Mouse (Mus musculus) intestine, postnatal 0 days (tissue): ENCODE measurements around the gene Ephb6. TPM values are rescaled to one million over a fixed set of nuclear protein-coding genes. Genes with fewer than 3 reads are reported as not detected.

Experiments
- ATAC-seq: fragments of 200-750 bp; cut with Nextera tagmentation; 2 replicates; pipeline ENCODE4 v1.8.0; 2017; ENCODE audit warnings: mild to moderate bottlenecking, moderate TSS enrichment, moderate library complexity
- H3K27ac ChIP-seq: fragments of 300-500 bp; sonication (generic); 2 replicates; pipeline ENCODE4 v1.5.1; 2014; ENCODE audit warnings: mild to moderate bottlenecking, low read depth, low read length, moderate library complexity
- H3K27me3 ChIP-seq: fragments of 300-500 bp; sonication (generic); replicated peaks from 2 replicates; pipeline ENCODE4 v1.6.1; 2014; ENCODE audit warnings: low read length, mixed read lengths; ENCODE audit not compliant: control insufficient read depth, insufficient read depth
- H3K36me3 ChIP-seq: fragments of 300-500 bp; sonication (generic); 2 replicates; pipeline ENCODE4 v1.6.1; 2014; ENCODE audit warnings: mild to moderate bottlenecking, moderate library complexity; ENCODE audit not compliant: control insufficient read depth, insufficient read depth
- H3K4me1 ChIP-seq: fragments of 300-500 bp; sonication (generic); replicated peaks from 2 replicates; pipeline ENCODE4 v1.6.1; 2014; ENCODE audit warnings: antibody characterized with exemption, low read length, mixed read lengths; ENCODE audit not compliant: control insufficient read depth, insufficient read depth
- H3K4me2 ChIP-seq: fragments of 300-500 bp; sonication (generic); replicated peaks from 2 replicates; pipeline ENCODE4 v1.6.1; 2014; ENCODE audit warnings: low read depth, mild to moderate bottlenecking, moderate library complexity
- H3K4me3 ChIP-seq: fragments of 300-500 bp; sonication (generic); 2 replicates; pipeline ENCODE4 v1.5.1; 2014; ENCODE audit warnings: low read depth, low read length
- H3K9ac ChIP-seq: fragments of 300-500 bp; sonication (generic); 2 replicates; pipeline ENCODE4 v1.6.1; 2014; ENCODE audit warnings: mild to moderate bottlenecking, low read depth, low read length
- H3K9me3 ChIP-seq: fragments of 300-500 bp; sonication (generic); 2 replicates; pipeline ENCODE4 v1.6.1; 2016; ENCODE audit warnings: mixed run types; ENCODE audit not compliant: control insufficient read depth
- CTCF ChIP-seq: sonication (generic); IDR thresholded peaks from 2 replicates; pipeline ENCODE4 v1.5.1; 2016; ENCODE audit warnings: low read depth, mild to moderate bottlenecking, control low read depth, antibody characterized with exemption, moderate library complexity
- WGBS: fragments of 180-500 bp; shearing (Covaris S2); extraction: QIAGEN DNeasy Blood & Tissue Kit; methylation state at CpG from one replicate; pipeline ENCODE4 v1.1.7; 2014; 5-methylcytosine and 5-hydroxymethylcytosine counted together
- polyA plus RNA-seq: library from polyadenylated mRNA; unstranded; fragments of >200 nt; fragmentation: Nextera tagmentation; extraction: Ambion mirVana; gene quantifications from 2 replicates; pipeline ENCODE4 v1.2.1, GENCODE M21; 2015

Ephb6 gene
- polyA plus RNA-seq, 1 experiment from 2014 or later, result 2.7 TPM

DNA sequence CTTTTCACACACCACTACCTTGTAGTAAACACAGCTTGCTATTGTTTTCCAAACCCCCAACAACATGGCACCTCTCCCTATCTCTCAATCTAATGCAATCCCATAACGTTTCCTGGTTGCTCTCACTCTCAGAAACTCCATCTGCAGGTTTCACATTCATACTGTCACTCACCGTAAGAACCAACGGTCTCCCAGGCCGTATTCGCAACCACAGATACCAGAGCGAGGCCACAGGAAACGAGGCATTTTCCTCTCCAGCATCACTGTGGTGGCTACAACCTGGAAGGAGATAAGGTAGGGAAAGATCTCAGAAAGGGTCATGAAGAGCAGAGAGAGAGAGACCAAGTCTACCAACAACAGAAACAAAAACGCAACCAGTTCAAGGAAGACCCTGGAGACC, 49.4 kb downstream of the Ephb6 start:
- Histone ChIP-seq H3K4me1 (no peaks in the 10 kb centered on the region), H3K4me2 (no peak overlapping the region), H3K4me3 (no peak overlapping the region), H3K36me3 (no peaks in the 10 kb centered on the region), H3K9me3 (no peaks in the 10 kb centered on the region), H3K9ac (no peak overlapping the region), H3K27ac (no peak overlapping the region), H3K27me3 (no peaks in the 10 kb centered on the region)
- no peak for ATAC-seq
- TF ChIP-seq CTCF, result no peak
- 85% methylated on average over 8 of the region's 8 CpGs for WGBS

DNA sequence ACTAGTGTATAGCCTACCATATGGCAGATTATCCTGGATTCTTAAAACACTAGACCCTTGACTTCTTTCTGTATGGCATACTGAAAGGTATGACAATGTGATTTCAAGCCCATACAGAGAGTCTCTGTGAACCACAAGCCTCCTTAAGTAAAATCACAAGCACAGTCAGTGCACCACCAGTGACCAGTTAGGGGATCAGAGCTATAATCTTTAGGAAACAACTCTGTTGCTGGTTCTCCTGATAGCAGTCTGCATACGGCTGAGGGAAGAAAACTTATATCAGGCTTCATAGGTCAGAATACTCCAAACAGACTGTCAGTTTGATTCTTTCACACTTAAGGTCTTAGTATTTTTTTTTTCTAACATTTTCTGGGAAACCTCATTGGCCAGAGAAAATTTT, 53.2 kb downstream of the Ephb6 start:
- no peaks in the 10 kb centered on the region for H3K9me3 ChIP-seq
- no peaks in the 10 kb centered on the region for H3K36me3 ChIP-seq
- no peak overlapping the region for H3K4me2 ChIP-seq
- no peak overlapping the region for H3K9ac ChIP-seq
- WGBS, result 55% methylated on average over 1 of the region's 1 CpGs
- H3K4me3 ChIP-seq, result no peak overlapping the region
- no peaks in the 10 kb centered on the region for H3K27me3 ChIP-seq
- no peak overlapping the region for H3K27ac ChIP-seq
- H3K4me1 ChIP-seq, result no peaks in the 10 kb centered on the region
- no peak for TF ChIP-seq CTCF
- no peak for ATAC-seq

DNA sequence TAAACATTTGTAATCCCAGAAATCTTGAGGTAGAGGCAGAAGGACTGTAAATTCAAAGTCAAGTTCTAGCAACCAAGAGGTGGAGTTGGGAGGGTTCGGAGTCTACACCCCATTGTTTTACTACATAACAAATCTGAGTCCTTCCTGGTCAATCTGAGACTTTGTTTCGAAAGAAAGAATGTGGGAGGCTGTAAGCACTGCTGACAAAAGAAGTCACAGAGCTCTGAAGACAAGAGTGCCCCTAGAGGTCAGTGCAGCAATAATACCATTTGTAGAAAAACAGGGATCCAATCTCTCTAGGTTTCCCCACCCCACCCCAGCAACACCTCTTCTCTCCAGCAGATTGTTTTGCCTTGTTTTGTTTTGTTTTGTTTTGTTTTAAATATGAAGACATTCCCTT, 57.0 kb downstream of the Ephb6 start:
- ATAC-seq, result peak; percentile 69
- peak; percentile 73 for TF ChIP-seq CTCF
- Histone ChIP-seq H3K9me3 (no peaks in the 10 kb centered on the region), H3K36me3 (no peaks in the 10 kb centered on the region), H3K4me3 (no peak overlapping the region), H3K4me2 (no peak overlapping the region), H3K4me1 (no peaks in the 10 kb centered on the region), H3K9ac (no peak overlapping the region), H3K27ac (no peak overlapping the region), H3K27me3 (no peaks in the 10 kb centered on the region)
- WGBS, result 26% methylated on average over 2 of the region's 2 CpGs

Other genes with a start within 250 kb of the Ephb6 start
- gene Prss3, start 227.8 kb upstream of the Ephb6 start, polyA plus RNA-seq, result 7.3 and 7.5 TPM in 2 replicates
- 12.4 and 16.9 TPM in 2 replicates for gene Gm5771, start 213.1 kb upstream of the Ephb6 start, polyA plus RNA-seq
- gene Gm10334, start 159.3 kb upstream of the Ephb6 start, polyA plus RNA-seq, result 7.2 and 9.4 TPM in 2 replicates
- gene Prss1, start 146.6 kb upstream of the Ephb6 start, polyA plus RNA-seq, result 13.5 and 13.7 TPM in 2 replicates
- 10.5 and 17.9 TPM in 2 replicates for gene Prss2, start 83.7 kb upstream of the Ephb6 start, polyA plus RNA-seq
- 0.72 and 1.5 TPM in 2 replicates for gene Trpv6, start 30.9 kb downstream of the Ephb6 start, polyA plus RNA-seq
- gene Trpv5, start 75.3 kb downstream of the Ephb6 start, polyA plus RNA-seq, result 0.23 and 0.60 TPM in 2 replicates
- 3.5 and 5.4 TPM in 2 replicates for gene Llcfc1, start 78.9 kb downstream of the Ephb6 start, polyA plus RNA-seq
- 0.10 and 0.59 TPM in 2 replicates for gene Kel, start 98.9 kb downstream of the Ephb6 start, polyA plus RNA-seq
- gene Olfr459, start 169.7 kb downstream of the Ephb6 start, polyA plus RNA-seq, result 0.03 and 0.05 TPM in 2 replicates
- not detected in 2 replicates for gene Pip, start 242.1 kb downstream of the Ephb6 start, polyA plus RNA-seq
- not detected in 2 replicates for gene Sval2, start 247.5 kb downstream of the Ephb6 start, polyA plus RNA-seq